Mouse (Mus musculus): ENCODE data around the gene Adam4.
A peak's percentile ranks its signal among the peaks of the same experiment; 100 is the strongest.
"Not testable (repeated sequence)": the region's sequence is repeated elsewhere in the genome, so short reads cannot be mapped to it uniquely, and the experiment has no call there.

Gene Adam4

DNA sequence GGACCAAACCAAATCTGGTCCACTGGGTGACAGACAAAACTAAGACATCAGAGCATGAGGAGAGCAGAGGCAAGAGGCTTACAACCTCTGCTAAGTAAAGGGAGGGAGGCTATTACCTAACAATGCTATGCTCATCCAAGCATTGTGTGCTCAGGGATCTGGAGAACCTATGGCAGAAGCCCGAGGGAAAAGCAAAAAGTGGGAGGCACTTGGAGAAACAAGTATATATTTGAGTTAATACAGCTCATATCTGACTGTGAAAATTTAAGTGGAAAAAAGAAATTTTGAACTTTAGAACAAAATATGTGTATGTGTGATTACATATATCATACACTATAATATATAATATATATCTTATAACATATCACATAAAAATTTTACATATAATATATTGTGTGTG is at the start of gene Adam4:
Gene Adam4, minus strand, starts transcription at position 101 of the 400 bp plus-strand sequence.
- no peak for DNase-seq (ENCODE audit: low spot score)

DNA sequence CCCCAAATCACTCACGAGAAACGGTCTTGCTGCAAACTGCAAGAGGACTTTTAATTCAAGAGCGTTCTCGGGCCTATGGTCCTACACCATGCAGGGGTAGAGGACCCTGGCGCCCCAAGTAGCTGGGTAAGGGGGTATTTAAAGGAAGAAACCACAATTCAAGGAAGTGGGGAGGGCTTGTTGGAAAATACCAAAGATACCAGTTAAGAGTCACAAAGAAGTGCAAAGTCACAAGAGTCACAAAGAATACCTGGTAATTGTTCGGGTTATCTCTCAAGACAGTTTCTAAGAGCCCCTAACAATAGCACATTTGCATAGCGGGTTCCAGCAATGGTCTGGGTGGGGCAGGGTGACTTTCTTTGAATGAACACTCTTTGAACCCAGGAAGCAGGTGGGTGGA is 37.3 kb upstream of the Adam4 start:
- not testable (repeated sequence) for DNase-seq (ENCODE audit: low spot score)

DNA sequence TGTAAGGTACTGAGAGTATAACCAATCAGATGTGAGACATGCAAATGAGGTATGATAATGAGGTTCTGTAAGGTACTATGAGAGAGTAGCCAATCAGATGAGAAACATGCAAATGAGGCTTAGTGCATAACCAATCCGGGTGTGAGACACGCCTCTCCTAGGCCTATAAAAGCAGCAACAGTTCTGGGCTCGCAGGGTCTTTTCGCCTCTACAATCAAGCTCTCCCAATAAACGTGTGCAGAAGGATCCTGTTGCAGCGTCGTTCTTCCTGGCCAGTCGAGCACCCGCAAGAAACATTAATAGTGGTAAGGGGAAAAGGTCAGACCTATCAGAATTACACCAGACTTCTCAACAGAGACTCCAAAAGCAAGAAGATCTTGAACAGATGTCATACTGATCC is 17.2 kb upstream of the Adam4 start:
- not testable (repeated sequence) for DNase-seq (ENCODE audit: low spot score)

DNA sequence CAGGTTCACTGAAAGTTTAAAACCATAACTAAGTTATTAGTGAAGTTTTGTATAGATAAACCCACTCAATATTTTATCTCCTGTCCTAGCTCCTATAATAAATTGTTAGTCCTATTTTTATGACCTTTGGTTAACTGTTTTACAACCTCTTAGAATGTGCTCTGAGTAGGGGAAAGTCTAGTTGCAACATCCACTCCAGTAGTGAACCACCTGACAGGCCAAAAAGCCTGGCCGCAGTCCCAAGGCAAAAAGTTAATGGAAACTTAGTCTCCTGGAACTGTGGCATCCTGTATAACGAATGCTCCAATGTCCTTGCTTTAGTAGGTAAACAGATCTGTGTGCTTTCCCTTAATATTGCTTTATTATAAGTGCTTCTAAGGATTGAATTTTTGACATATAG is 13.0 kb upstream of the Adam4 start:
- DNase-seq (ENCODE audit: low spot score), result not testable (repeated sequence)

DNA sequence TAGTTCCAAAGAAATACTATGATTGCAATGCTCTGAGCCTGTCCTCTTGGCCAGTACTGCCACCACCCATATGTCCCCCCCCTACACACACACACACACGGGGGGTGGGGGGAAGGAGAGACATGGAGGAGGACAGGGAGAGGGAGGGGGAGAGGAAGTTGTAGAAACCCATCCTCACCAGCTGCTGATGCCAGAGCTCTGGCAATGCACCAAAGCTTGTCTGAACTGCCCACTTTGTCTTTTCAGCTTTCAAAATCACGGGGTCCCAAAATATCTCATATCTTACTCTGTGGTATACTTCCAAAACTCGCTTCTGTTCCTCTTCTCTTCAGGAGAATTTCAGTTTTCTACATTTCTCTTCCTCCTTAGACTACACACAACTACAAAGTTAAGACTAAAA is 8.5 kb downstream of the Adam4 start:
- no peak for DNase-seq (ENCODE audit: low spot score)

DNA sequence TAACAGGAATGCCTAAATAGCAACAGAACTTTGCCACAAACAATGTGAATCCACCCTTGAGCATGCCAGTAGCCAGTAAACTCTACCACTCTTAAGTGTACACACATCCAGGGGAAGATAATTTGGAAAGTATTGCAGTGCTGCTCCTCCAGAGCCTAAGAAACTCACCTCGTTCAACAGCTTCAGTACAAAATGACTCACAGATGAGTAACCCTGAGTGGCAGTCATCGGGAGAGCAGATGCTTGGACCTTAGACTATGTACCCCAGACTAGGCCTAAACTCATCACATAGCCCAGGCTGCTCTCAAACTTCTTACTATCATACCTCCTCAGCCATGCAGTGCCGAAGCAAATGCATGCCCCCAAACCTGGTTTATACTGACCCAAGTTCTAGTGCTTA is 12.8 kb downstream of the Adam4 start:
- DNase-seq (ENCODE audit: low spot score), result no peak

DNA sequence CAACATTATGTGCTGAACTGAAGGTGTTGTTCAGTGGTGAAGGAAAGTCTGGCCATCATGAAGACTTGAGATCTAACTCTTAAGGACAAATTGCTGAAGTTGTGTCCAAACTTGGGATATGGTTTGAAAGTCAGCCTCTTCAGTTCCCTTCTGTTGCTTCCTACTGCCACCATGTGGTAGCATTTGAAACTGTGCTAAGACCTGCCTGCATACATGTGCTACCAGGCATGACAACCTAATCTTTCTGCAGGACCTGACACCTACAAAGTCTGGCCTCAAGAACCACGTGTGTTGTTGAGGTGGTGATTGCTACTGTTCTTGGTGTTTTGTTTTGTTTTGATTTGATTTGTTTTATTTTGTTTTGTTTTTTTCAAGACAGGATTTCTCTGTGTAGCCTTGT is 19.6 kb downstream of the Adam4 start:
- DNase-seq (ENCODE audit: low spot score), result peak; percentile 10

DNA sequence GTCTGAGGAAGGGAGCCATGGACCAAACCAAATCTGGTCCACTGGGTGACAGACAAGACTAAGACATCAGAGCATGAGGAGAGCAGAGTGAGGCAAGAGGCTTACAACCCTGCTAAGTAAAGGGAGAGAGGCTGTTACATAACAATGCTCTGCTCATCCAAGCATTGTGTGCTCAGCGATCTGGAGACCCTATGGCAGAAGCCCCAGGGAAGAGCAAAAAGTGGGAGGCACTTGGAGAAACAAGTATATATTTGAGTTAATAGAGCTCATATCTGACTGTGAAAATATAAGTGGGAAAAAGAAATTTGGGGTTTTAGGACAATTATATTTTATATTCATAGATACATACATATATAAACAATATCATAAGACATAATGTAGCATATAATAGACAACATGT is 42.4 kb downstream of the Adam4 start, which contains the start of gene Gm4787:
Gene Gm4787, minus strand, starts transcription at position 101 of the 400 bp plus-strand sequence.
- DNase-seq (ENCODE audit: low spot score), result not testable (repeated sequence)

Measured in c-Kit-positive CD71-positive TER-119-positive erythroid progenitor cells, embryonic 14.5 days (primary cell).